Mouse (Mus musculus) myocyte (in vitro differentiated cells): ENCODE results near the gene Gclc. TPM values are rescaled to one million over a fixed set of nuclear protein-coding genes. Genes with fewer than 3 reads are reported as not detected.

Experiments used
- H3K27me3 ChIP-seq: one replicate; pipeline ENCODE4 v1.6.1; 2011; ENCODE audit not compliant: control insufficient read depth, insufficient read depth, insufficient read length
- H3K36me3 ChIP-seq: one replicate; pipeline ENCODE4 v1.6.1; 2011; ENCODE audit not compliant: control insufficient read depth, insufficient read depth
- H3K4me2 ChIP-seq: one replicate; pipeline ENCODE4 v1.6.1; 2011; ENCODE audit warnings: low read depth, control low read depth
- H3K4me3 ChIP-seq: one replicate; pipeline ENCODE4 v1.5.1; 2011; ENCODE audit warnings: mild to moderate bottlenecking, control low read depth, moderate library complexity
- H3K79me2 ChIP-seq: one replicate; pipeline ENCODE4 v1.6.1; 2011; ENCODE audit not compliant: control insufficient read depth, insufficient read depth
- H3ac ChIP-seq: one replicate; pipeline ENCODE4 v1.6.1; 2011; ENCODE audit not compliant: control insufficient read depth, insufficient read length
- CEBPB ChIP-seq: IDR thresholded peaks from 2 replicates; pipeline ENCODE4 v1.6.1; 2011; ENCODE audit warnings: mild to moderate bottlenecking, moderate library complexity; ENCODE audit not compliant: poor library complexity, insufficient read depth, severe bottlenecking
- E2F4 ChIP-seq: IDR thresholded peaks from one replicate; pipeline ENCODE4 v1.6.1; 2011; ENCODE audit warnings: mild to moderate bottlenecking, control low read depth, moderate library complexity; ENCODE audit not compliant: insufficient read depth
- MAX ChIP-seq: IDR thresholded peaks from one replicate; pipeline ENCODE4 v1.6.1; 2011; ENCODE audit warnings: low read depth, mild to moderate bottlenecking, control low read depth
- MYOD1 ChIP-seq, 3 experiments: IDR thresholded peaks; one replicate each; pipeline ENCODE4 v1.6.1; 2011; ENCODE audit warnings: control low read depth in 2 of 3, low read depth in 2 of 3, mild to moderate bottlenecking in 2 of 3, moderate library complexity in 1 of 3; ENCODE audit not compliant: insufficient read length in 2 of 3, control insufficient read depth in 1 of 3
- MYOG ChIP-seq, 3 experiments: IDR thresholded peaks; one replicate each; pipeline ENCODE4 v1.6.1; 2011; ENCODE audit warnings: control low read depth in 2 of 3, low read depth in 2 of 3, mild to moderate bottlenecking in 2 of 3; ENCODE audit not compliant: insufficient read length in 2 of 3, control insufficient read depth in 1 of 3, insufficient read depth in 1 of 3
- POLR2A ChIP-seq: IDR thresholded peaks from one replicate; pipeline ENCODE4 v1.6.1; 2011; ENCODE audit warnings: low read depth, mild to moderate bottlenecking, control low read depth, moderate library complexity; ENCODE audit not compliant: insufficient read length
- POLR2AphosphoS2 ChIP-seq: IDR thresholded peaks from one replicate; pipeline ENCODE4 v1.6.1; 2011; ENCODE audit warnings: low read depth, control low read depth; ENCODE audit not compliant: insufficient read length
- REST ChIP-seq: IDR thresholded peaks from one replicate; pipeline ENCODE4 v1.6.1; 2011; ENCODE audit warnings: mild to moderate bottlenecking, control low read depth, moderate library complexity; ENCODE audit not compliant: insufficient read depth, insufficient read length
- SRF ChIP-seq: IDR thresholded peaks from one replicate; pipeline ENCODE4 v1.6.1; 2011; ENCODE audit warnings: low read depth; ENCODE audit not compliant: control insufficient read depth, insufficient read length
- TCF12 ChIP-seq: IDR thresholded peaks from one replicate; pipeline ENCODE4 v1.6.1; 2011; ENCODE audit warnings: mild to moderate bottlenecking, control low read depth; ENCODE audit not compliant: poor library complexity, insufficient read depth, severe bottlenecking
- TCF3 ChIP-seq: IDR thresholded peaks from one replicate; pipeline ENCODE4 v1.6.1; 2011; ENCODE audit warnings: low read depth, control low read depth; ENCODE audit not compliant: insufficient read length
- USF1 ChIP-seq: IDR thresholded peaks from one replicate; pipeline ENCODE4 v1.6.1; 2011; ENCODE audit warnings: low read depth, mild to moderate bottlenecking, control low read depth, moderate library complexity
- polyA plus RNA-seq: library from polyadenylated mRNA; unstranded; fragments of >200 nt; fragmentation: generic; extraction: Trizol; gene quantifications from one replicate; pipeline ENCODE4 v1.2.1, GENCODE M21; 2012; ENCODE audit warnings: missing spikeins

Gene Gclc
- polyA plus RNA-seq, 1 experiment = 9.0 TPM

- Histone ChIP-seq H3K79me2 (no peaks in the 10 kb centered on the region), H3K4me2 (no peak overlapping the region), H3K27me3 (no peaks in the 10 kb centered on the region), H3ac (no peak overlapping the region), H3K4me3 (no peak overlapping the region), H3K36me3 (no peaks in the 10 kb centered on the region)
- TF ChIP-seq MYOD1 (IDR thresholded peaks at IDR 0.05; ENCODE audit: control insufficient read depth in 1 of 3, insufficient read length in 2 of 3, low read depth in 2 of 3) (no peak), TCF3 (no peak), SRF (no peak), POLR2AphosphoS2 (no peak), REST (no peak), USF1 (no peak), MAX (no peak), CEBPB (no peak), POLR2A (no peak), MYOG (IDR thresholded peaks at IDR 0.05; ENCODE audit: control insufficient read depth in 1 of 3, insufficient read depth in 1 of 3, insufficient read length in 2 of 3, low read depth in 2 of 3) (no peak), E2F4 (no peak), TCF12 (no peak)
Measured at GRCm38 (mm10) chr9:77712816-77713215, 41.5 kb upstream of the Gclc start.

- no peaks in the 10 kb centered on the region for H3K79me2 ChIP-seq
- H3K4me2 ChIP-seq = no peak overlapping the region
- H3ac ChIP-seq = no peak overlapping the region
- no peak for TF ChIP-seq E2F4
- TF ChIP-seq MYOD1 (IDR thresholded peaks at IDR 0.05; ENCODE audit: control insufficient read depth in 1 of 3, insufficient read length in 2 of 3, low read depth in 2 of 3) = no peak
- TF ChIP-seq TCF12 = no peak
- TF ChIP-seq POLR2A = no peak
- TF ChIP-seq TCF3 = no peak
- TF ChIP-seq MAX = no peak
- no peak for TF ChIP-seq MYOG (IDR thresholded peaks at IDR 0.05; ENCODE audit: control insufficient read depth in 1 of 3, insufficient read depth in 1 of 3, insufficient read length in 2 of 3, low read depth in 2 of 3)
- TF ChIP-seq REST = no peak
- H3K27me3 ChIP-seq = no peaks in the 10 kb centered on the region
- no peak overlapping the region for H3K4me3 ChIP-seq
- no peaks in the 10 kb centered on the region for H3K36me3 ChIP-seq
Measured at GRCm38 (mm10) chr9:77713301-77713700, 41.0 kb upstream of the Gclc start.

GRCm38 (mm10) chr9:77715262-77715661 lies 39.1 kb upstream of the Gclc start:
- TF ChIP-seq TCF3 = no peak
- TF ChIP-seq MYOG (IDR thresholded peaks at IDR 0.05; ENCODE audit: control insufficient read depth in 1 of 3, insufficient read depth in 1 of 3, insufficient read length in 2 of 3, low read depth in 2 of 3) = no peak
- TF ChIP-seq POLR2AphosphoS2 = no peak
- no peak for TF ChIP-seq POLR2A
- TF ChIP-seq SRF = no peak
- no peak for TF ChIP-seq MYOD1 (IDR thresholded peaks at IDR 0.05; ENCODE audit: control insufficient read depth in 1 of 3, insufficient read length in 2 of 3, low read depth in 2 of 3)
- TF ChIP-seq CEBPB = no peak
- TF ChIP-seq REST = no peak
- TF ChIP-seq TCF12 = no peak
- TF ChIP-seq USF1 = no peak
- TF ChIP-seq E2F4 = no peak
- TF ChIP-seq MAX = no peak
- Histone ChIP-seq H3ac (no peak overlapping the region), H3K27me3 (no peaks in the 10 kb centered on the region), H3K79me2 (no peaks in the 10 kb centered on the region), H3K36me3 (no peaks in the 10 kb centered on the region), H3K4me2 (no peak overlapping the region), H3K4me3 (no peak overlapping the region)

GRCm38 (mm10) chr9:77716009-77716408 lies 38.3 kb upstream of the Gclc start:
- no peak for TF ChIP-seq POLR2A
- TF ChIP-seq SRF = no peak
- no peak for TF ChIP-seq E2F4
- no peak for TF ChIP-seq POLR2AphosphoS2
- TF ChIP-seq TCF3 = no peak
- TF ChIP-seq REST = no peak
- TF ChIP-seq TCF12 = no peak
- TF ChIP-seq MAX = no peak
- no peak for TF ChIP-seq CEBPB
- no peaks in the 10 kb centered on the region for H3K27me3 ChIP-seq
- H3K79me2 ChIP-seq = no peaks in the 10 kb centered on the region
- no peak overlapping the region for H3K4me3 ChIP-seq
- H3ac ChIP-seq = no peak overlapping the region
- no peaks in the 10 kb centered on the region for H3K36me3 ChIP-seq
- H3K4me2 ChIP-seq = no peak overlapping the region

- Histone ChIP-seq H3K4me3 (no peak overlapping the region), H3K36me3 (no peaks in the 10 kb centered on the region), H3K79me2 (no peaks in the 10 kb centered on the region), H3ac (no peak overlapping the region), H3K4me2 (no peak overlapping the region), H3K27me3 (no peaks in the 10 kb centered on the region)
- TF ChIP-seq MYOG (IDR thresholded peaks at IDR 0.05; ENCODE audit: control insufficient read depth in 1 of 3, insufficient read depth in 1 of 3, insufficient read length in 2 of 3, low read depth in 2 of 3) (no peak), MYOD1 (IDR thresholded peaks at IDR 0.05; ENCODE audit: control insufficient read depth in 1 of 3, insufficient read length in 2 of 3, low read depth in 2 of 3) (no peak)
Measured at GRCm38 (mm10) chr9:77717831-77718435, 36.4 kb upstream of the Gclc start.
